Comparison of ENCODE assay signal across 15 mouse cellular contexts in the genomic region with DNA sequence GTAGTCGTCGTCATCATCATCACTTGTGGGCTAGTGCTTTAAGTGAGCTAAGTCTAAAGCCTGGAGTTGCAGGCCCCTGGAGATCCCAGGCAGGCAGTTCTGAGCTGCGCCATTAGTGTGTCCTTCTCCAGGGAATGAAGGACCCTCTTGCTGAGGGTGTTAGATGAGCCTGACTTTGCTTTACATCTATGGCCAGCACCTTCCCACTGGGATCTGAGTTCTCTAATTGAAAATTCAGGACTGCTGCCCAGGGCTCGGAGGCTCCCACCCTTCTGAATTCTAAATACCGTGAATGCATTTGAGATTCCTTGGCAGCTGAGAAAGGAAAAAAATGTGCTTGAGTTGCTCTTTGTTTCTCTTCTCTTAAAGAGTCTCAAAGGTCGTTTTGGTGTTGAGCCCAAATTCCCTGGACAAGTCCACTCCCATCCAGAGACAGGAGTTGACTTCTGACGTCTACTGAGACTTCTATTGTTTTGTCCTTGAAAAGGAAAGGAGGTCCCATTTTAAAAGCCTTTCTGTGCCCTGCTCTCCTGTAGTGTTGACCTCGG.
DNase-seq lines count a peak whose midpoint lies in the region; ATAC-seq and TF ChIP-seq lines count a peak whose summit lies in the region.
"Had no signal": no experiment of that assay in that cellular context is flagged by ENCODE, and none has a peak within 500 bp of the region (broad histone marks: within the 10 kb centered on the region; RNA-seq: fewer than 3 reads in every experiment).

No protein-coding gene starts in this region.

- H3K9me3 ChIP-seq in forebrain, postnatal 0 days (ENCODE audit: low read length) = no peaks in the 10 kb centered on the region
- H3K9me3 ChIP-seq in forebrain, embryonic 13.5 days (replicated peaks) = no peaks in the 10 kb centered on the region
- H3K9me3 ChIP-seq in kidney, embryonic 16.5 days (ENCODE audit: low read length) = no peaks in the 10 kb centered on the region
- H3K9me3 ChIP-seq: embryonic facial prominence, embryonic 12.5 days; heart, embryonic 12.5 days had no signal

- H3K4me3 ChIP-seq in forebrain, postnatal 0 days (ENCODE audit: low read depth, low read length) = no peak overlapping the region
- H3K4me3 ChIP-seq in forebrain, embryonic 13.5 days = no peak overlapping the region
- no peak overlapping the region for H3K4me3 ChIP-seq in kidney, embryonic 16.5 days (ENCODE audit: low read length)
- H3K4me3 ChIP-seq: embryonic facial prominence, embryonic 12.5 days; heart, embryonic 12.5 days had no signal

- TF ChIP-seq CTCF in forebrain, postnatal 0 days (IDR thresholded peaks at IDR 0.05; ENCODE audit: low read depth) = no peak

- H3K36me3 ChIP-seq in forebrain, postnatal 0 days (ENCODE audit: insufficient read depth) = no peaks in the 10 kb centered on the region
- H3K36me3 ChIP-seq in forebrain, embryonic 13.5 days (ENCODE audit: poor library complexity, severe bottlenecking) = no peaks in the 10 kb centered on the region
- no peaks in the 10 kb centered on the region for H3K36me3 ChIP-seq in kidney, embryonic 16.5 days (ENCODE audit: insufficient read depth, low read length)
- H3K36me3 ChIP-seq: embryonic facial prominence, embryonic 12.5 days; heart, embryonic 12.5 days had no signal

- H3K27me3 ChIP-seq in forebrain, postnatal 0 days (ENCODE audit: insufficient read depth, low read length) = no peaks in the 10 kb centered on the region
- no peaks in the 10 kb centered on the region for H3K27me3 ChIP-seq in forebrain, embryonic 13.5 days
- H3K27me3 ChIP-seq in kidney, embryonic 16.5 days (ENCODE audit: insufficient read depth, low read length) = no peaks in the 10 kb centered on the region
- H3K27me3 ChIP-seq: embryonic facial prominence, embryonic 12.5 days; heart, embryonic 12.5 days had no signal

- WGBS in forebrain, postnatal 0 days = 45% methylated on average over 8 of the region's 8 CpGs
- WGBS in forebrain, embryonic 13.5 days = 56% methylated on average over 8 of the region's 8 CpGs
- WGBS in kidney, embryonic 16.5 days = 72% methylated on average over 8 of the region's 8 CpGs

- H3K4me2 ChIP-seq in forebrain, postnatal 0 days (ENCODE audit: low read depth) = no peak overlapping the region
- H3K4me2 ChIP-seq in forebrain, embryonic 13.5 days = no peak overlapping the region
- H3K4me2 ChIP-seq in kidney, embryonic 16.5 days (replicated peaks; ENCODE audit: low read depth, low read length) = no peak overlapping the region
- H3K4me2 ChIP-seq: embryonic facial prominence, embryonic 12.5 days; heart, embryonic 12.5 days; liver, embryonic 11.5 days had no signal

- DNase-seq in forebrain, postnatal 0 days = peak; percentile 7
- peak; percentile 28 for DNase-seq in kidney, adult 11 months
- DNase-seq in Muller cell, postnatal 12 days (ENCODE audit: inconsistent ontology term) = peak; percentile 75
- peak; percentile 11 for DNase-seq in kidney, postnatal 10 days
- no peak for DNase-seq in spleen, postnatal 4 days (ENCODE audit: low spot score in 2 of 2)
- DNase-seq in left cerebral cortex, adult 18-20 months (ENCODE audit: low spot score in 2 of 2) = no peak
- DNase-seq: cerebellum, postnatal 36 days; gastrocnemius, postnatal 14 days; right cerebral cortex, adult 18-20 months had no signal

- H3K27ac ChIP-seq in forebrain, postnatal 0 days (ENCODE audit: low read depth, low read length) = no peak overlapping the region
- no peak overlapping the region for H3K27ac ChIP-seq in forebrain, embryonic 13.5 days
- H3K27ac ChIP-seq in kidney, embryonic 16.5 days (ENCODE audit: low read length) = no peak overlapping the region
- H3K27ac ChIP-seq: embryonic facial prominence, embryonic 12.5 days; macrophage had no signal

- no peak for ATAC-seq in forebrain, postnatal 0 days
- ATAC-seq in forebrain, embryonic 13.5 days = no peak
- ATAC-seq in kidney, embryonic 16.5 days (ENCODE audit: low FRiP score, low TSS enrichment) = no peak

- no peaks in the 10 kb centered on the region for H3K4me1 ChIP-seq in forebrain, postnatal 0 days (ENCODE audit: insufficient read depth)
- H3K4me1 ChIP-seq in forebrain, embryonic 13.5 days = no peaks in the 10 kb centered on the region
- H3K4me1 ChIP-seq in kidney, embryonic 16.5 days (ENCODE audit: insufficient read depth, low read length) = no peaks in the 10 kb centered on the region
- H3K4me1 ChIP-seq: embryonic facial prominence, embryonic 12.5 days; heart, embryonic 12.5 days had no signal

- H3K9ac ChIP-seq in forebrain, postnatal 0 days = no peak overlapping the region
- H3K9ac ChIP-seq in forebrain, embryonic 13.5 days = no peak overlapping the region
- H3K9ac ChIP-seq in kidney, embryonic 16.5 days (replicated peaks; ENCODE audit: low read length) = no peak overlapping the region
- H3K9ac ChIP-seq: embryonic facial prominence, embryonic 12.5 days; heart, embryonic 12.5 days had no signal

Comparison
In these comparisons a context has a peak if more than half of its experiments do, and no peak if none do; other contexts are left out.
1. DNase-seq: peak in forebrain, postnatal 0 days (single experiment), kidney, adult 11 months (single experiment), Muller cell, postnatal 12 days (single experiment) and kidney, postnatal 10 days (single experiment); none in spleen, postnatal 4 days (0 of 2) and left cerebral cortex, adult 18-20 months (0 of 2).